Mouse (Mus musculus): ENCODE results near the gene Bdkrb2. TPM values are rescaled to one million over a fixed set of nuclear protein-coding genes. Genes with fewer than 3 reads are reported as not detected.
A peak's percentile ranks its signal among the peaks of the same experiment; 100 is the strongest.

Gene Bdkrb2
- 1 to 10 TPM; 1.2 to 2.2 TPM for total RNA-seq (2021)

DNA sequence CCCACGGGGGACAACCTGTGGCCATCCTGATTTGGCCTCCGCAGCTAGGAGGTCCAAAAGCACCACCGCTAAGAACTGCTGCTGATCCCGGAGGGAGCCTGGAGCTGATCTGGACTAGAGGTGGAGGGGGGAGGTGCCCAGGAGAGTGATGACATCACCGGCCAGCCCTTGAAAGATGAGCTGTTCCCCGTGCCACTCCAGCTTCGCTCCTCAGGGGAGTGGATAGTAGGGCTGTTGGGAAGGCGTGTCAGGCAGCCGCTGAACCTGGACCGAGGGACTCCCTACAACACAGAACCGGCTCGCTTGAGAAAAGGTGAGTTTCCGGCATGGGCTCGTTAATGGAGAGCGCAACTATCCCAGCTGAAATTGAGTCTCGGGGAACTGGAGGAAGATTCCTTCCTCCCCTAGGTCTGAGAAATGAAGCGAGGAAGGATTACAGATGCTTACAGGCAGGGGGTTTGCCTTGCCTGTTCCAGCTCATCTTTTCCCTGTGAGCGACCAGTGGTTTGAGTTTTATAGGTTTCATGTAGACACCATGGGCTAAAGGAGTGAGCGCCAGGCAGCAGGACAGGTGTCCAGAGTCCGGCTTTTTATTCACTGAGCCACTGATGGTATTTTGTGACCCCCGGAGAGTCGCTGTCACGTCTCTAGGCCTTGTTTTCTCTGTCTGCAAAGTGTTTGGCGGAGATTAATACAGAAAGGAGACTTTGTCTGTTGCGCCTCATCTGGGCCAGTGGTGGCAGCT, at the start of gene Bdkrb2:
TSS of gene Bdkrb2 (plus strand) at position 291 of the 745 bp plus-strand sequence.
- DNase-seq, result peak; percentile 41 to 49
- intact Hi-C loops (cut with DNase I), result loop anchor here (2.0 to 5.0 kb wide), 2 partner anchors 22 to 51 kb away; no protein-coding TSS in a partner anchor

DNA sequence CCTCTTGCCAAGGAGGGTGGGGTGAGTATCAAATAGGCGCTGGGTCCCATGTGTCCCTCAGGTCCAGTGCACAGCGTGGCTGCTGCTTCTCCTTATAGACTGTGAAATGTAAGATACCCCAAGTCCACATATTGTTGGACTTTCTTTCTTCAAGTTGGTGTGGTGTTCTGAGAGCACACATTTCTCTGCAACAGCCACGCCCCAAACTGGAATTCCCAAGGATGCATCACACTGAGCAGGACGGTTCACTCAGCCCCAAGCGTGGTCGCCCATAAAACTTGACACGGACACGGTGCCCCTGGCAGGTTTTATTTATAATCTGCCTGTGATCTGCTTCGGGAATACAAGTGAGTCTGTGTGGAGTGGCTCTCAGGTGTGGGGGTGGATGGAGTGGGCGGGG, 48.9 kb upstream of the Bdkrb2 start:
- intact Hi-C loops (cut with DNase I), result loop anchor here (5.0 kb wide), 1 partner anchor 48 kb away; the partner anchor contains the start of gene Bdkrb2
- DNase-seq, result no peak

DNA sequence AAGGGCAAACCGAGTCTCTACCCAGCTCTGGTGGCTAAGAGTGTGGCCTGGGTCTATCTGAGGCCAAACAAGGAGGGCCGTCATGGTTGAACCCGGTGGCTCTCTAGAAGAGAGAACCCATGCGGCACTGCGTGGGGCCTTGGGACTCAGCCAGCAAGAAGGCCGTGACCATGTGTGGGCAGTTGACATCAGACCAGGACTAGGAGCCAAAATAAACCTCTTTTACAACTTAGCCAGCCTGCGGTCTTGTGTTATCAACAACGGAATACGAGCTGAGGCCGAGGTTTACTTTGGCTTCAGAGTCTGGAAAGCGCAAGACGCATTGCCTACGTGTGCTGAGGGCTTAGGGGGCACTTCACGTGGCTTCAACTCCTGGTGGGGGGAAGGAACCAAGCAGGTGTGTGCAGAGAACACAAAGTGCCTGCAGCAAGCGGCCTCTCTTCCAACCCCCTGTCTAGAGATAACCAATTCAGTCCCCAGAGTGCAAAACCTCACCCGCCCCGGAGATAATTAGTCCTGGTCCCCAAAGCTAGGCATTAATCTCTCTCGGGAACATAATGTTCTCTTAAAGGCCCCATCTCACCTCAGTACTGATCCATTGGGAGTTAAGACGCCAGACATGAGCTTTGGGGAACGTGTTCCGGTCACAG, 45.9 kb upstream of the Bdkrb2 start:
- peak; percentile 40 to 43 for DNase-seq
- intact Hi-C loops (cut with DNase I), result no loop called here

DNA sequence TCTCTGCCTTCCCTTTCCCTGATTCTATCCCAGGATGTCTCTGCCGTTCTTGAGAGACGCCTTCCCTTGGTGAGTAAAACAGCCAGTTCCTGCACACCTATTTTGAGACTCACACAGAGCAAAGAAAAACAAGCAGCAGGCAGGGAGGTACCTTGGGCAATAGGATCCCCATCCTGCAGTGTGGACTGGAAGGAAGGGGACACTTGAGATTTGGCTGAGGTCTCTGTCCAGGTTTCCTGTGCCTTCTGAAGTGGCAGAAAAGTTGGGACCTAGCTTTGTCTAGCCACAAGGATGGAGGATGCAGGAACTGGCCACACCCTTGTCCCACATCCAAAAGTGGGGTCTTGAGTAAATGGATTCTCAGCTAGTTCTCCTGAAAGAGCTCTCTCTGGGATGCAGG, 43.2 kb upstream of the Bdkrb2 start:
- no peak for DNase-seq
- intact Hi-C loops (cut with DNase I), result no loop called here

DNA sequence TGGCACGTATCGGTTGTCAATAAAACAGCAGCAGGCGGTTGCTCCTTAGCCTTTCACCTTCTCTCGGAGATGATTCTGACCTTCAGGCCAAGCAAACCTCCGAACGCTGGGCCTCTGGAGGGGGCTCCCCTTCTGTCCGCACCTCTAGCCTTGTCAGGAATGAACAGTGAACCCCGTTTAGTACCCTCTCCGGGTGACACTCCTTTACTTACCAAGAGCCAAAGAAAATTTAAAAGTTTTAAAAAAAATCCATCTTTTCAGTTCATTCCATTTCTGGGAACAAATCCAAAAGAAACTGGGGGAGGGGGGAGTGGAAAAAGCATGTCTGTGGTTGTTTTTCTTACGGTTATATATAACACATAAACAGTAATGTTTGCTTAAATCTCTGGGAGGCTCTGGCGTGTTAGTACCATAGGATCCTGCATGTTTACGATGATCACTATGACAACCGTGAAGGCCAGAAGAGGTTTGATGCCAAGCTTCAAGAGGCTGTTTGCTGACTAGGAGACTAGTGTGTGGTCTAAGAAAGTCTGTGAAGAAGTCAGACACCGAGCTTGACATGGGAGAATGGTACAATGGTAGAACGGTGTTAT, 41.8 kb upstream of the Bdkrb2 start:
- intact Hi-C loops (cut with DNase I), result no loop called here
- peak in 1 of 2 experiments; percentile 50 for DNase-seq

DNA sequence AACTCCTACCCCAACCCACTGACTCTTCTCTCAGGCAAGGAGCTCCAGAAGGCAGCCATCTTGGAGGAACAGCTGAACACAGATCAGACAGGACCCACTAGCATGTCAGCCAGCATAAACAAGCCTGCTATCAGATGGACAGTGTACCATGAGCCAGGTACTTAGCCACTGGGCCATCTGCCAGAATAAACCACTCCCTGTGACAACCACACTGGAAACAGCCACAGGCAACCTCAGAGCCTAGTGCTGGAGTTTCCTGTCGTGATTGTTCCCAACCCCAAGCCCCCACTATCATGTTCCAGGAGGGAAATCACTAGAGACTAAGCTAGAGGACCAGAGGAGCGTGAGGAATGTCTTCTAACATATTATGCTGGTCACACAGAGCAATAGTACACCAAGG, 39.3 kb upstream of the Bdkrb2 start:
- DNase-seq, result peak in 1 of 2 experiments; percentile 52
- intact Hi-C loops (cut with DNase I), result no loop called here

DNA sequence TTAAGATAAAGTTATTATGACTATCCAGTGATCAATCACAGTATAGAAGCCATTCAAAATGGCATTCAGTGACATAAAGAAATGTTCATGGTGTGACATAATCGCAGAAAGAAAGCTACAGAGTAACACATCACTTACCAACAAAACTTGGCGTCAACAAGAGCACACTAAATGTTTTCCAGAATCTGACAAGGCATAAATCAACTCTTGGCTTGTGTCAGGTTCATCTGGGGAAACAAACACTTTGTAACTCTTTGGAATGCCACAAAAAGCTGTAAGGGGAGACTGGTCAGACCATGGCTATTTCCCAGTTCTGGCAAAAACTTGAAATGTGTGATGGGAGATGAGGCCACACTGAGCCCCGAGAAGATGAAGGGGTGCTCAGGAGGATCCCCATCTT, 36.8 kb upstream of the Bdkrb2 start:
- DNase-seq, result no peak
- intact Hi-C loops (cut with DNase I), result no loop called here

DNA sequence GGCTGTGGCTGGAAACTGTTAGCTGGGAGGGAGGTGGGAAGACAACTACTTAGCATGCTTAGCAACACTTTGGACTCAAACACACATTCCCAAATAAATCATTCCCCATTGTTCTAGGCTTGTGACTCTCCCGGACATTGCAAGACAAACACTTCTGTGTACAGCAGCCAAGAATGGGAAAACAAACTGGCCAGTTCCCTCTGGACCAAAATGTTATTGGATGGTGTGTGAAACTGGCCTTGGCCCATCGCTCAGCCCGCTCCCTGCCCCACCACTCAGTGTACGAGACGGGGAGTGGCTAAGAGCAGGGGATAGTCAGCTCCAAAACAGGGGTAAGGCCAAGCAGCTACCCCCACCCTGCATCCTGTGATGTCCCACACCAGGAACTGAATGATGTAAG, 36.2 kb upstream of the Bdkrb2 start:
- intact Hi-C loops (cut with DNase I), result no loop called here
- peak; percentile 65 to 70 for DNase-seq

DNA sequence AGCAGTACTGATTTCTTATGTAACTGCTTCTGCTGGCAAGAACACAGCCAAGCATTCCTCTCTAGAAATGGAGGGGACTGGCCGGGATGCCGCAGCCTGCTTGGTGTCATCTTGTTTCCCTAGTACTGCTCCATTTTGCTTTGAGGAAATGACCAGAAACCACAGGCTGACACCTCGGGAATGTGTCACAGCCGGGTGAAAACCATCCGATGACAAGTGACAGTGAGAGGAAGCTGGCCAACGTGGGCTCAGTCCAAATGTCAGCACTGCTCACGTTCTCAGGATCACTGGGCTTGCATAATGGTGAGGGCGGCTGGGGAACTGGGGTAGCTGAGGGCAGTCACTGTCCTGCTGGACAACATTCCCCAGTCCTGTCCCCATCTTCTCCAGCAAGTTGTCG, 33.5 kb upstream of the Bdkrb2 start:
- intact Hi-C loops (cut with DNase I), result no loop called here
- peak in 1 of 2 experiments; percentile 40 for DNase-seq

DNA sequence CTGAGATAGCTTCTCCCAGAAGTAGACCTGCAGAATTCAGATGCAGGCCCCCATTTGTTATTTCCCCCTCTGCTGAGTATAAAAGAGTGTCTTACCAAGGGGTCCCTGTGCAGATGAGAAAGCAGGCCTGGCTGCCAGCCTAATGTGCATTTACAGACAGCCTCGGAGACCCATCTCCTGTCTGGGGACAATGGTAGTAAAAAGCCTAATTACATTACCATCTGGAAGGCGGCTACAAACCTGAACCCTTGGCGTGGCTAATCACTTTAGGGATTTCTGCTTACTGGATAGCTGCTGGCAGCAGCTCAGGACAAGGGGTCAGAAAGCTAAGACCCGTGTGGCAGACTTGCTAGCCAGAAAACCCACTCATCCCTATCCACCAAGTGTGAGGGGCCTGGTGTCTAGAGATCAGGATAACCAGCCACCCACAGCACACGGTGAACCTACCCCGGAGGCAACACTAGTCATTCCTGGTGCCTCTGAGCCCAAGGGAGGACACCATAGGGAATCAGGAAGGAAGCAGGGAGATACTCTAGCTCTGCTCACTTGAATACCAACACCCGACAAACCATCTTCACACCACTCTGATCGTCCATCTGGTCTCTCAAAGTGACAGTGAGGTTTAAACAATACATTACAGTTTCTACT, 31.2 kb upstream of the Bdkrb2 start:
- no peak for DNase-seq
- intact Hi-C loops (cut with DNase I), result no loop called here

DNA sequence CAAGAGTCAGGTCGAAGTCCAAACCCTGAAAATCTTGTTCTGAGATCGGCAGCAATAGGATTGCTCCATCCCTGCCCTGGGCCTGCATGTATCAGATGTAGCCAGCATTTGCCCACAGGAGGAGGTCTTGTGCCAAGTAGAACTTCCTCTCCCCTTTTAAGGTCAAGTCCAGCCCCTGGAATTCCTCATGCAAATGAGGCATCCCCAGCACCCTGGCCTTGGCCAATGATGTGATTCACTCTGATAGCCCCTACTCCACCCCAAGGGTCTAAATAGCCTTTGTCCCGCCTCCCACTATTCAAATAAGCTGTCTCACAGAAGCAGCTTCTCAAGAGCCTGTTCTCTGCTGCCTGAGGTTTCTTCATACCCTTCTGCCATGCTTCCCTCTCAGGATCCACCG, 28.2 kb upstream of the Bdkrb2 start:
- intact Hi-C loops (cut with DNase I), result no loop called here
- no peak for DNase-seq

DNA sequence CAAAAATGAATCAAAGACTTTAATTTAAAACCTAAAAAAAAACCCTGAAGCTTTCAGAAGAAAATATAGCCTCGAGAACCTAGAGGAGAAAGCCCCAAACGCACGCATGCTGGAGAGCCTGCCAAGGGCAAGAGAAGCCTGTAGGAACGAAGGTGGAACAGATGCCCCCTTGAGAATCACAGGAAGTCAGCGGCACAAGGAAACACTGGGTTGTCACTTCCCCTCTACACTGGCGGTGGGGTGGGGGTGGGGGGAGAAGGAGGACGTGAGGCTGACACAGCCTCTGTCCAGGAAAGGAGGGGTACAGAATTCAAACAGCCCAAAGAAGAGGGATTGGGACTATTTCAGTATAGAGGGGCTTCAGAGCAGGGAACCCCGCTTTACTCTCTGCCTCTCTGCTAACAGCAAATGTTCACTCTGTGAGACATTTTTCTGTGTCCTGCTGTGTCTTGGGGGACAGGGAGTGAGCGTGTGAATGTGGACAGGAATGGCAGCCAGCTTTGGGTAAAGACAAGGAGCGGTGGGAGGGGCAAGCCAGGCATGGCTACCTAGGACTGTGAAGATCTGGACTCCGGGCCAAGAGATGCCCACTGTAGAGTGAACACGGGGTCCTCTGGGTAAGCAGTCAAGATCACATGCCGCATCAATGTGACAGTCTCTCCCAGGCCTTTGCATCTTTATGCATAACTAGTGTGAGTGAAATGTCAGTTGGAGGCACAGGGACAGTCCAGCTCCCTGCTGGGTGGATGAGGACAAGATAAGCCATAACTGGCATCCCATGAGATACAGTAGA, 26.9 kb upstream of the Bdkrb2 start:
- intact Hi-C loops (cut with DNase I), result no loop called here
- DNase-seq, result no peak

DNA sequence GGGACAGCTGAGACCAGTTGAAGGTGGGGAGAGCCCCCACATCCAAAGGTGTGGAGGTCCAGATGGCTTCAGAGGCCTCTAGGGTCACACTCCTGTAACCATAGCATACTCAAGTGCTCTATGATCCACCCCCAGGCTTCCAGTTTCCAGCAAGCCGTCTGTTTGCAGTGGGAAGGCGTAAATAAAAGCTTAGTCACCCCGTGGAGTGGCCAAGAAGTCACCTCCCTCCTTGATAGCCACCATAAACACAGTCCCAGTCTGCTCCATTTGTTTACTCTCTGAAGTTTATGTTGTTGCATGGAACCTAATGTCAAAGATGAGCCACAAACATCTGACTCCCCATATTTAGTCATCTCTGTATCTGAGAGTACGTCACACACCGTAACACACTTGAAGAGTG, 25.9 kb upstream of the Bdkrb2 start:
- no peak for DNase-seq
- intact Hi-C loops (cut with DNase I), result no loop called here

DNA sequence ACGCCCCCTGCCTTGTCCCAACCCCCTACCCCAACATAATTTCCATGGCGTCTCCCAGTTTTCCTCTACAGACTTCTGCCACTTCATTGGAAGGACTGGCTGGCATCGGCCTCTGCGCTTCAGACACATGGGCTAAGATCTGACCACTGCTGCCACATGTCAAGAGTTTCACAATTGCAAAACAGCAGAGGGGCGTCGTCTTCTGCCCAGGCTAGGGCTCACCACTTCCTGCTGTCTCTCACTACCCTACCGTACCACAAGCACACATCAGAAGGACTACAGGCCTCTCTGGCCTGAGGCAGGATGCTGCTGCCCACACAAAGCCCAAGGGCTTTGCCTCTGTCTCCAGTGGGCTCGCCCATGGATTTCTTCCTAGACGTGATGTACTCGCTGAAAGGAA, 23.4 kb upstream of the Bdkrb2 start:
- intact Hi-C loops (cut with DNase I), result no loop called here
- DNase-seq, result no peak

DNA sequence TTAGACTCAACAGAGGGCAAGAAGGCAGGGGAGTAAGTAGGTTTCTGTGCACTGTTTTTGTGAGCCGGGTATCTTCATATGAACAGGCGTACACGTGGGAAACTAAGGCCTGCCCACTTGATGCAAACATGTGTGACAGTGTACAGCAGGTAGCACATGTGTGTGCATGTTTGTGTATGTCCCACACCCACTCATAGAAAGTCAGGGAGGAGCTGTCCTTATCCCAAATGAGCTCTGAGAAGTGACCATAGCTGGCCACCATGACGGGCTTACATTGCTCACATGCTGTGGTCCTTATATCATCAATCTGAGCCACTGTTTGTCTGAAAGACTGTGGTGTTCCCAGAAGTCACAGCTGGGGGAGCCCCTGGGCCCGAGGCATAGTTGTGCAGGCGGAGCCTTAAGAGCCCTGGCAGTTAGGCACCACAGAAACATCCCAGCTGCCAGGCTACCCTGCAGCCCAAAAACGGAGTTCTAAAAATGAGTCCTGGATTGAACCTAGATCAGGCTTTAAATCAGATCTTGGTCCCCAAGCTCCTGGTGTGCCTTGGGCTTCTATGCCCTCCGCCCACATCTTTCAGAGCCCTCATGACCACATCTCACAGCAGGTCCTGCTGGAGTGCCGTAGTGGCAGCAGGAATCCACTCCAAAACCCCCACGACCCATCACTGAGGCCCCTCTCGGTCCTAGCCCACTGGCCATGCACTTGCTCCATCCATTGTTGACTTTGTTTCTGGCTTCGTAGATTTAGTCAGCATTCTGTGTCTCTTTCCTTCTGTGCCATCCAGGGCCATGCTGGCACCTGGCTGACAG, 21.2 kb upstream of the Bdkrb2 start:
- no peak for DNase-seq
- intact Hi-C loops (cut with DNase I), result no loop called here

DNA sequence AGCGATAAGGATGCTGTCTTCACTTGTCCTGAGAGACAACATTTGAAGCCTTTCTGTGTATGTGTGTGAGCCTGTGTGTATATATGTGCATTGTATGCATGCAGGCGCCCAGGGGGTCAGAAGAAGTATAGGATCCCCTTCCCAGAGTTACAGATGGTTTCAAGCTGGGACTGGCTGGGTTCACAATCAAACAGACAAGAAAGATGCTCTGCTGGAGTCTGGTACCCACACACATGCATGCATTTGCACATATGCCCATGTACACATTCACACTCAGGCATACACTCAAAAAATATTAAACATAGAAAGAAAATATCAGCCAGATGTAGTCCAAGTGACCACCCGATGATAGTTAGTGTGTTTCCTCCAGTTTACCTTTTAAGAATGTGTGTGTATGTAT, 20.5 kb upstream of the Bdkrb2 start:
- intact Hi-C loops (cut with DNase I), result no loop called here
- no peak for DNase-seq

DNA sequence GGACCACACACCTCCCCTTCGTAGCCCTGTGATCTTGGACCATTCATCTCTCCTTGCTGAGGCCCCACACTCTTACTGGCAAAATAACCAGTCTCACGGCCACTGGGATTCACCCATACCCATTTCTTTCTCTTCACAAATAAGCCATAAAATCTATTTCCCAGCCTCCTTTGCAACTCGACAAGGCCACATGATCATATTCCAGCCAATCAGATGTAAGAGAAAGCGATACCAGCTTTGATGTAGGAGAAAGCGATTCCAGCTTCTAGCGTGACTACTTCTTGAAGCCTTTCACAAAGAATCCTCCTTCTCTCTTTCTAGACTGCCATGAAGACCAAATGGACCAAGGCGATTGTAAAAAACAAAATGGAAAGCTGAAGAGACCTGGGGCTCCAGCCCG, 19.9 kb upstream of the Bdkrb2 start:
- no peak for DNase-seq
- intact Hi-C loops (cut with DNase I), result no loop called here

DNA sequence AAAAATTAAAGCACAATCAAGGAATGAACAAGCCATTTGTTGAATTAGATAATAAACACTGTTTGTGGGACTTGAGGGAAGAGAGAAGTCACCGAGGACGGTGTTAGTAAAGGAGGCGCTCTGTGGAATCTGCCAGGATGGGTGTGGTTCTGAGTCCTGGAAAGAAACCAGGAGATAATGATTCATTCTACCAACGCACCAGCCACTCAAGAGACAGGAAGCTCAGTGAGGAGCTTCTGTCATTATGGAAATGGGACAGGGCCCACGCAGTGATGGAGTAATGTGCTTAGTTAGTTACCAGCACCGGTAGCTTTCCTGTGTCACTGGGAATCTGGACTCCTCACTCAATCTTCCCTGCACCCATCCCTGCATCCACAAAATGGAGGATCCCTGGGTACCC, 19.3 kb upstream of the Bdkrb2 start:
- no peak for DNase-seq
- intact Hi-C loops (cut with DNase I), result no loop called here

DNA sequence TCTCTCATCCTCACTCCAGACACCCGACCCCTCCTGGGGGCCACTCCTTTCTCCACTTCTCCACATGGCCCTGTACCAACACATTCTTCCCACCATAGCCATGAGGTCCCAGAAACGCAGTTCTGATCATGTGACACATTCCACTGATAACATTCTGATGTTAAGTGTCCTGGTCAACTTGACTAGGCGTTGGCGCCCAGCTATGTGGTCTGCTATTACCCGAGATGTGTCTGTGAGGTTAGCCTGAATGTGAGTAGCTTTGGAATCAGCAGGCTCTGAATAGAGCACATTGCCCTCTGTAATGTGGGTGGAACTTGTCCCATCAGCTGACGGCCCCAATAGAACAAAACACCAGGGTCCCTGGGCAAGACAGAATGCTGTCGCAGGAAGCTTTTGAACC, 18.2 kb upstream of the Bdkrb2 start:
- intact Hi-C loops (cut with DNase I), result no loop called here

More for the DNA sequence above, 18.2 kb upstream of the Bdkrb2 start:
- DNase-seq, result no peak

Measured in heart, postnatal 10 days (tissue).